Mouse (Mus musculus) ovary, adult 18-20 months (tissue): ENCODE results near the gene Ppbp.
"Not testable (repeated sequence)": the region's sequence is repeated elsewhere in the genome, so short reads cannot be mapped to it uniquely, and the experiment has no call there.

Source experiments
- DNase-seq: peaks from one replicate; pipeline ENCODE4 v3.0.0; 2022; ENCODE audit warnings: low spot score, mixed read lengths

Gene Ppbp

DNA sequence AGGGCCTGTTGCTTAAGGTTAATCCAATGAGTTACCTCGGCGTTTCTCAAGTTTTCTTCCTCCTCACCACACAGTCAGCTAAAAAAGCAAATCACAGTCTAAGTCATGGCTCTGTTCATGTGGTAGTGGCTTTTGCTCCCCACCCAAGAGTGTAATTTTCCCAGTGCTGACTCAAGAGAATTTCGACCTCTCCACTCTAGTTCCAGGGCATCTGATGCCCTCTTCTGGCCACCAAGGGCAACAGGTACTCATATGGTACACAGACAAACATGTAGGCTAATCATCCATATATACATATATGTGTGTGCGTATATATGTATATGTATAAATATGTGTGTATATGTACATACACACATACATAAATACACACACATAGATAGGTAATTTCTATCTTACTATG is 19.8 kb downstream of the Ppbp start:
- DNase-seq: no peak

DNA sequence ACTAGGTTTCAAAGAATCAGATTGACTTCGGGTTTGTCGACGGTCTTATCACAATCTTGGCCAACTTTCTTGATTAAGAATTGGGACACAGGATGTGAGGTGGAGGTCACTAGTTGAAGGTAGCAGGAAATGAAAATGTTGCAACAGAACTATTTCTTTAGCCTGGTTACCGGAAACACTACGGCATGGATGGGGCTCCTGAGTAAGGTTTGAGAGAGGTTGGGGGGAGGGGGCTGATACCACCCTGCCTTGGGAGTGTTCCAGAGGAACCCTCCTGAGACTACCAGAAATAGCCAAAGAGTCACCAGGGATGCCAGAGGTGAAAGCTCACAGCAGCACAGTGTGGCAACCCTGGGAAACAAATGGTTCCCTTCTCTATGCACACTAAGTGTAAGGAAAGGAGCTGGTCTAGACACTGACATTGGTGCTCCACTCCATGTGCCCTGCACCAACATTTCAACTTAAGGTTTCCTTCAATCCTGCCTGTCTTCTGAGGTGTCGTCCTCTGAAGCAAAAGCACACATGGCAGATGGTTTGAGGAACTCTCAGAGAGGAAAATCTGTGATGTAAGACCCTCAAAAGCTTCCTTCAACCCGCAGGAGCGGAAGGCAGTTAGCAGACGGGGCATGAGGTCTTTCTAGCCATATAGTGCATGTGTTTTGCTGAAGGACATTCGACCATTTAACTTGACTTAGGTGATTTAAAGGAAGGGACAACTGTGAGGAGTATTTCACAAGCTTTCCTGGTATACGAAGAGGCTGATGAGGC is 21.2 kb downstream of the Ppbp start:
- no peak for DNase-seq

DNA sequence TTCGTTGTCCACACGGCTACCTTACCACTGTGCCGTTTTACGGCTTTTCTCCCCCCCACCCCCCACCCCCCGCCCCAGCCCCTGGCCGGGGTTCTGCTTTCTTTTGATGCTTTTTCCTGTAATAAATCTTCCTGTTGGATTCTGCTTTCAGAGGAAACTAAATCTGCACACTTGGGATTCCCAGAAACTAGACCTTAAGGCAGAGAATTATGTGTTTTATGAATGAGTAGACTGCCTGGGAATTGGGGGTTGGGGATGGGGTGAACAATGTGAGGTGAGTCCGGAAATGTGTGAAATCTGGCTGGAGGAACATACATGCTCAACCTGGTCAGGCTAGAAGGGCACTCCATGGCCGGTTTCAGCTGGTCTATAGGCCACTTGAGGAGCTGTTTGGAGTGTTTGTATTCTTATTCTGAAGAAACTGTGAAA is 21.8 kb downstream of the Ppbp start:
- no peak for DNase-seq

DNA sequence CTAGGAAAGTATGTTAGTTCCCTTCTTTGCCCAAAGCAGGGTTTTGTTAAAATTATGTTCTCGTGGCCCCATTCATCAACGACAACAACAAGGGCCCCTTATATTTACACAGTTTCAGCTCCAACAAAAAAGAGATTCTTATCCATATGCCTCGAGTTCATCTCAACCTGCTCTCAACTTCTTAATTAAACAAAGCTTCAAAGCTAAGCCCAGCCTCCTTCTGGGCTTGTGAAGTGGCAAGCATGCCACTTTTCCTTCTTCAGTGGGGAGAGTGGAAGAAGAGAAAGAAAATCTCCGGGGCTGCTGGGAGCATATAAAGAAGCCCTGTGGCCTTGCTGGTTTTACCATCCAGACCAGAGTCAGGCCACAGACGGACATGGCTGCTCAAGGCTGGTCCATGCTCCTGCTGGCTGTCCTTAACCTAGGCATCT is 25.9 kb downstream of the Ppbp start, which contains the start of gene Cxcl15:
TSS of gene Cxcl15 (plus strand) at position 340 of the 431 bp plus-strand sequence.
- no peak for DNase-seq

DNA sequence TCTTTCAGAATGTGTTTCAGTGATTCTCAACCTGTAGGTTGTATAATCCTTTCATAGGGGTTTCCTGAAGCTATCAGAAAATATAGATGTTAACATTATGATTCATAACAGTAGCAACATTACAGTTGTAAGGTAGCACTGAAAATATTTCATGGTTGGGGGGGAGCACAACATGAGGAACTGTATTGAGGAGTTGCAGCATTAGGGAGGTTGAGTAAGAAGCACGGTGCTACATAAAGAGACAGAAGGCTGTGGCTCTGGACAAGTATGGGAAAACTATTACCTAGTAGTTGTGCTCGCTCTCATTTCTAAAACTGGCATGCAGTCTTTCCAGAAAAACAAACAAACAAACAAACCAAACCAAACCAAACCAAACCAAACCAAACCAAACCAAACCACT is 27.1 kb downstream of the Ppbp start:
- not testable (repeated sequence) for DNase-seq

DNA sequence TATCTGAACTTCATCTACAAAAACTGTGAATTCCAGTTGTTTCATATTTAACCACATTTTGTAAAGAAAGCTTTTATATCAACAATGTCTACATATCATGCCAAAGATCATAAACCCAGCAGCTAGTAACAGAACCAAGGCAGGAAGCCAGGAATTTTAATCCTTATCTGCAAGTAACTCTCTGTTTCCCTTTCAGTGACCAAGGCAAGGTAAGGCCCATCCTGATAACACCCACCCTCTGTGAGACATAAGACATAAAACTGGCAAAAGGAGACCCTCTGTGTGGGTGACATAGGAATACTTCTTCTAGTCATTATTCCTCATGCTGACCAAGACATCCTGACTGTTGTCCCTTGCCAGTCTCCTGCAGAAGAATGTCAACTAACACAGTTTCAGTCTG is 36.3 kb downstream of the Ppbp start:
- DNase-seq: no peak

DNA sequence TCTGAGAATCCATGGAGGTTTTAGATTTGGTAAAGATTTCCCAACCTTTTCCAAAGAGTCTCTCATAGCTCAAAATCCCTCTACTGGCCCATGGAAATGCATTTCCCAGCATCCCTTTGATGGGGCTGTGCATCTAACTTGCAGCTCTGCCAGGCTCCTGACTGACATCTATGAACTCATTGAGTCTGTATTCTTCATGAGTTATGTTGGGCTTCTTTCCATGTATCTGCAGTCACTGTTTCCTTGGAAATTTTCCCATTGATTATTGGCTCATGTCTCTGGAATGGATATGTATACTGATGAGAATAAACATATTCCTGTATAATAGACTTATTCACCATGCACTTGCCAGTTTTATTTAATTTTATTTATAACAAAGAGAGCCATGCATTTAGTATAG is 37.7 kb downstream of the Ppbp start:
- DNase-seq: no peak

DNA sequence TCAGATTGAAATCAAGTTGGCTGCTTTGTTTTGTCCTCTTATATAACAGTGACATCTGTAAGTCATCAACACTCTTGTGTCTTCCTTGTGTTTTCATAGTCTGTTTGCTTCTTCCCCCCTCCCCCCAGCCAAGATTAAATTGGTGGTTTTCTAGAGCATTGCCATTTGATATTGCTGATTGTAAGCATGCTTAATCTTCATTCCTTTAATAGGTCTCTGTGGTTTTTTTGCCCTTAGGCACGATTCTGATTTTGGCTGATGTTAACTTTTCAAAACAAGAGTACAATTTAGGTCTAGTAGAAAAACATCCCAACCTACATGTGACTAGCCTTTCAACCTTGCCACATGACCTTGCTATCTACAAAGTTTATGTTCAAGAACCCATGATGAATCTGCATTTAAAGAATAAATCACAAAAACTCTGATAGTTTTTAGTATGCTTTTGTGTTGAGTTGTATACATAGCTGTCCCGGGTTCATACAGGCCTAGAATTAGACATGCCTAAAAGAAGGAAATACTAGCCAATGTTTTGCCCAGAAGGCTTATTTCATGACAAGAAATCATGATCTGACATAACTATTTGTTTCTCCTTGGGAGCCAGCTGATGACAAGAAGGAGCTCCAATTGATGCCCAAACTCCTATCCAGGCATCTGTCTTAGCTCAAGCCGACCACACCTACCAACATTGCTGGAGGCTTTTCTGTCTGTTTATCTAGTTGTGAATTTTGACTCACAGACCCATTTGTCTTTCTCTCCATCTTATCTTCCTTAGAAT is 39.0 kb downstream of the Ppbp start:
- DNase-seq: no peak
